Mouse (Mus musculus) testis, adult 2 months (tissue): ENCODE results near the gene Ly6g6d.

Experiments used
- CTCF ChIP-seq: fragments of 200-500 bp; IDR thresholded peaks from 2 replicates; pipeline ENCODE4 v1.5.1; 2012; ENCODE audit warnings: low read depth, mild to moderate bottlenecking, inconsistent platforms, low read length, moderate library complexity; ENCODE audit not compliant: control insufficient read depth, insufficient read depth, insufficient replicate concordance
- POLR2A ChIP-seq: fragments of 200-500 bp; IDR thresholded peaks from 2 replicates; pipeline ENCODE4 v1.6.1; 2012; ENCODE audit warnings: low read depth, mild to moderate bottlenecking, inconsistent platforms, low read length, moderate library complexity; ENCODE audit not compliant: control insufficient read depth

DNA sequence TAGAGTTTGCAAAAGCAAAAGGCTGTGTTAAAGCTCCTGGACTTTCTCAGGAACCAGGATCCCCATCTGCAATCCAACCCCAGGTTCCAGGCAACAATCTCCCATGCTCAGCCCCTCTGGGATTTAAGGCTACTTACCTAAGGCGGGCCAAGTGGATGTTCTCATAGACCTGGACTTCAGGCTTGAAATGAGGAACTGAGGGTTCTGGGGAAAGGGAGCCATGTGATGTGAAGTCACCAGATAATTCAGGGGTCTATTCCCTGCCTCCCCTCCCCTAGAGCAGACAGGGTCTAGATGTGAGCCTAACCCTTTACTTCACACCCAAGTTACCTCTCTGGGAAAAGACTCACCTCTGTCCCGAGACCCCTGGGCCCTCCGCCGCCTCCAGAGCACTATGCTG lies 2.8 kb upstream of the Ly6g6d start:
- TF ChIP-seq CTCF = no peak
- no peak for TF ChIP-seq POLR2A
